Mouse (Mus musculus): ENCODE measurements around the gene Ly6g6c.

- TF ChIP-seq CTCF (IDR thresholded peaks at IDR 0.05; ENCODE audit: low read depth, low read length) (no peak), POLR2A (IDR thresholded peaks at IDR 0.05; ENCODE audit: insufficient read depth, low read length) (no peak), EP300 (IDR thresholded peaks at IDR 0.05; ENCODE audit: insufficient read depth, low read depth, low read length) (no peak)
Measured at GRCm38 (mm10) chr17:35106522-35106921, 41.3 kb downstream of the Ly6g6c start.

Measured in ES-Bruce4 (cell line).